Mouse (Mus musculus) layer of hippocampus, postnatal 36 days (tissue): ENCODE data around the gene Pld4. TPM values are rescaled to one million over a fixed set of nuclear protein-coding genes. Genes with fewer than 3 reads are reported as not detected.
"Not testable (repeated sequence)": the region's sequence is repeated elsewhere in the genome, so short reads cannot be mapped to it uniquely, and the experiment has no call there.

Experiments
- DNase-seq, 2 experiments: peaks; one replicate each; pipeline ENCODE4 v3.0.0; 2022
- microRNA-seq, 2 experiments: library from miRNA; unstranded; fragments of <30 nt; microRNA quantifications; one replicate each; pipeline ENCODE4 v1.2.0; 2021
- total RNA-seq, 2 experiments: library from RNA; stranded (reverse); gene quantifications; 2 replicates each; pipeline ENCODE4 v1.2.3; 2021

Pld4 gene
- total RNA-seq, 2 experiments from 2014 or later: 8.7 to 9.4 TPM

GRCm38 (mm10) chr12:112802917-112803316 is 42.5 kb downstream of the Pld4 start:
- no peak for DNase-seq

GRCm38 (mm10) chr12:112804046-112804445 is 43.6 kb downstream of the Pld4 start:
- DNase-seq: no peak

- DNase-seq: no peak
Measured at GRCm38 (mm10) chr12:112806044-112806443, 45.6 kb downstream of the Pld4 start.

GRCm38 (mm10) chr12:112807796-112808195 is 47.3 kb downstream of the Pld4 start:
- DNase-seq: no peak

- no peak for DNase-seq
Measured at GRCm38 (mm10) chr12:112808212-112808586, 47.7 kb downstream of the Pld4 start.

- peak; percentile 89 to 91 for DNase-seq
Measured at GRCm38 (mm10) chr12:112808587-112809364, 48.3 kb downstream of the Pld4 start, which contains the start of gene Clba1. Gene Clba1 (plus strand): TSS chr12:112808937.

GRCm38 (mm10) chr12:112809641-112810040 is 49.2 kb downstream of the Pld4 start:
- no peak for DNase-seq

GRCm38 (mm10) chr12:112810092-112810885 is 49.8 kb downstream of the Pld4 start:
- DNase-seq: no peak

- no peak for DNase-seq
Measured at GRCm38 (mm10) chr12:112813370-112813769, 52.9 kb downstream of the Pld4 start.

- DNase-seq: no peak
Measured at GRCm38 (mm10) chr12:112814682-112815470, 54.4 kb downstream of the Pld4 start.

GRCm38 (mm10) chr12:112816294-112816693 is 55.8 kb downstream of the Pld4 start:
- peak in 1 of 2 experiments; percentile 37 for DNase-seq

- DNase-seq: not testable (repeated sequence)
Measured at GRCm38 (mm10) chr12:112816866-112817265, 56.4 kb downstream of the Pld4 start.

Small RNA genes within 50 kb of the gene (microRNA-seq; reads per million reads assigned to microRNA genes)
- 1.8 to 7.4 reads per million in 2 experiments for gene Mir6940

Other genes starting within 250 kb of the Pld4 start
- gene Tmem179, start 243.9 kb upstream of the Pld4 start, total RNA-seq: 100 to 1,000 TPM; 112 to 121 TPM
- 100 to 1,000 TPM; 127 to 142 TPM for gene Inf2, start 171.9 kb upstream of the Pld4 start, total RNA-seq
- 10 to 100 TPM; 11.9 to 12.6 TPM for gene Adssl1, start 140.6 kb upstream of the Pld4 start, total RNA-seq
- gene Siva1, start 116.0 kb upstream of the Pld4 start, total RNA-seq: 10 to 100 TPM; 20.2 to 24.0 TPM
- 100 to 1,000 TPM; 145 to 156 TPM for gene Akt1, start 85.8 kb upstream of the Pld4 start, total RNA-seq
- gene Zbtb42, start 81.8 kb upstream of the Pld4 start, total RNA-seq: under 1 TPM; 0.37 to 0.38 TPM
- gene Cep170b, start 40.2 kb upstream of the Pld4 start, total RNA-seq: 100 to 1,000 TPM; 171 to 189 TPM
- gene Ahnak2, start 42.0 kb downstream of the Pld4 start, total RNA-seq: 1 to 10 TPM; 2.8 to 2.9 TPM
- 10 to 100 TPM; 12.3 to 12.4 TPM for gene Clba1, start 48.3 kb downstream of the Pld4 start, total RNA-seq
- gene Cdca4, start 68.8 kb downstream of the Pld4 start, total RNA-seq: 1 to 10 TPM; 7.8 to 8.1 TPM
- not detected for gene Gpr132, start 107.6 kb downstream of the Pld4 start, total RNA-seq
- 10 to 100 TPM; 43.8 to 45.6 TPM for gene Jag2, start 169.1 kb downstream of the Pld4 start, total RNA-seq
- gene Nudt14, start 181.5 kb downstream of the Pld4 start, total RNA-seq: 10 to 100 TPM; 11.4 to 13.1 TPM
- 10 to 100 TPM; 55.4 to 56.3 TPM for gene Btbd6, start 215.8 kb downstream of the Pld4 start, total RNA-seq
- 10 to 100 TPM; 54.8 to 57.8 TPM for gene Brf1, start 240.0 kb downstream of the Pld4 start, total RNA-seq